Mouse (Mus musculus) midbrain, embryonic 13.5 days (tissue): Measurements from ENCODE around the gene Tarsl2. TPM values are rescaled to one million over a fixed set of nuclear protein-coding genes. Genes with fewer than 3 reads are reported as not detected.
A peak's percentile ranks its signal among the peaks of the same experiment; 100 is the strongest.

Experiments
- ATAC-seq: fragments of 200-750 bp; cut with Nextera tagmentation; 2 replicates; pipeline ENCODE4 v1.8.0; 2017; ENCODE audit warnings: mild to moderate bottlenecking, moderate TSS enrichment, moderate library complexity
- H3K27ac ChIP-seq: fragments of 300-500 bp; sonication (generic); 2 replicates; pipeline ENCODE4 v1.5.1; 2015; ENCODE audit warnings: inconsistent platforms, mild to moderate bottlenecking, moderate library complexity
- H3K27me3 ChIP-seq: fragments of 300-500 bp; sonication (generic); 2 replicates; pipeline ENCODE4 v1.6.1; 2015; ENCODE audit warnings: mild to moderate bottlenecking, inconsistent platforms
- H3K36me3 ChIP-seq: fragments of 300-500 bp; sonication (generic); 2 replicates; pipeline ENCODE4 v1.6.1; 2015; ENCODE audit warnings: mild to moderate bottlenecking, inconsistent platforms
- H3K4me1 ChIP-seq: fragments of 300-500 bp; sonication (generic); replicated peaks from 2 replicates; pipeline ENCODE4 v1.6.1; 2015; ENCODE audit warnings: inconsistent platforms
- H3K4me2 ChIP-seq: fragments of 300-500 bp; sonication (generic); replicated peaks from 2 replicates; pipeline ENCODE4 v1.6.1; 2015; ENCODE audit warnings: moderate library complexity, mild to moderate bottlenecking, inconsistent platforms
- H3K4me3 ChIP-seq: fragments of 300-500 bp; sonication (generic); replicated peaks from 2 replicates; pipeline ENCODE4 v1.5.1; 2015; ENCODE audit warnings: mild to moderate bottlenecking, inconsistent platforms
- H3K9ac ChIP-seq: fragments of 300-500 bp; sonication (generic); replicated peaks from 2 replicates; pipeline ENCODE4 v1.6.1; 2015; ENCODE audit warnings: mild to moderate bottlenecking, inconsistent platforms
- H3K9me3 ChIP-seq: fragments of 300-500 bp; sonication (generic); 2 replicates; pipeline ENCODE4 v1.6.1; 2016; ENCODE audit warnings: mild to moderate bottlenecking, inconsistent platforms
- WGBS: fragments of 180-500 bp; shearing (Covaris S2); methylation state at CpG from one replicate; pipeline ENCODE4 v1.1.7; 2015; 5-methylcytosine and 5-hydroxymethylcytosine counted together
- polyA plus RNA-seq: library from polyadenylated mRNA; unstranded; fragments of >200 nt; fragmentation: Nextera tagmentation; extraction: Ambion mirVana; gene quantifications from 2 replicates; pipeline ENCODE4 v1.2.1, GENCODE M21; 2015

The Tarsl2 gene
- polyA plus RNA-seq, 1 experiment from 2014 or later, result 11.2 TPM

DNA sequence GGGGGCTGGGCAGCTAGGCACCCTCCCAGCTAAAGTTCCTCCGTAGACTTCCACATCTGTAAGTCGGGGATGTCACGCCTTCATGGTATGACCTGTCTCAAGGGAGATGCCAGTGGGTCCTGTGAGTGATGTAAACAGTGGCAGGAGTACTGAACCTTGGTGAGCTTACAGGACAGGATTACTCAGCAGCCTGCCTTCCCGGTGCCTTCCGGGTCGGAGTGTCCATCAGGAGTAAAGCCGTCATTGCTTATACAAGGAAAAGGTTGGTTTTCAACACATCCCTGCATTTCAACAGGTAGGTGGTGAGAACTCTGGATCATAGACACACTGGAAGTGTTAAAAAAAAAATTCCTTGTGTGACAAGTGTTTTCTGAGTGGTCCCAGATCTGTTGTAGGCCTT is 57.4 kb downstream of the Tarsl2 start:
- Histone ChIP-seq H3K4me3 (no peak overlapping the region), H3K9me3 (no peaks in the 10 kb centered on the region), H3K27me3 (no peaks in the 10 kb centered on the region), H3K36me3 (peaks cover 57% of the 10 kb centered on the region), H3K9ac (no peak overlapping the region), H3K4me2 (no peak overlapping the region), H3K4me1 (0 out of 2 replicates have a peak, but pooled peaks cover 3% of the 10 kb centered on the region), H3K27ac (no peak overlapping the region)
- ATAC-seq, result no peak
- WGBS, result 94% methylated on average over 7 of the region's 7 CpGs

DNA sequence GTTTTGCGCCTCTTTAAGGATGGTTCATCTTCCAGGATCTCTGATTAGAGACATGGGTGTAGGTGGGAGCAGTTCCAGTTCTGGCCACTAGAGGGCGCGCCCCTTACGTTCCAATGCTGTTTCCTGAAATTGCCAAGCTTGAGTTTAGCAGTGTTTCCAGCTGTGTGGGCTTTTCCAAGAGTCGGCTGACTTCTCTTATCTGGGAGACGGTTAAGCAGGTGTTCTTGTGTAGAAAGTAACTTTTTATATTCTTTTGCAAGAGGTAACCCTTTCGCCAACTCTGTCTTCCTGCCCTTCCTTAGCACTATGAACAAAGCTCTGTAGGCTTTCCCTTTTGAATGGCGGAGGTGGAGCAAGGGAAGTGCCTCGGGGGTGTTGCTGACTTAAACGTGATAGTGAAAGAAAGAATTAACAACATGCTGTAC is 60.1 kb downstream of the Tarsl2 start:
- Histone ChIP-seq H3K27me3 (no peaks in the 10 kb centered on the region), H3K9ac (no peak overlapping the region), H3K4me2 (peak overlapping the region; percentile 27), H3K4me1 (0 out of 2 replicates have a peak, but pooled peaks cover 3% of the 10 kb centered on the region), H3K27ac (no peak overlapping the region), H3K4me3 (0 out of 2 replicates have a peak overlapping the region, but pooled peaks have one; percentile 9), H3K36me3 (peaks cover 31% of the 10 kb centered on the region), H3K9me3 (no peaks in the 10 kb centered on the region)
- peak; percentile 45; the same call in 1 of the 2 replicates for ATAC-seq
- 16% methylated on average over 10 of the region's 10 CpGs for WGBS

DNA sequence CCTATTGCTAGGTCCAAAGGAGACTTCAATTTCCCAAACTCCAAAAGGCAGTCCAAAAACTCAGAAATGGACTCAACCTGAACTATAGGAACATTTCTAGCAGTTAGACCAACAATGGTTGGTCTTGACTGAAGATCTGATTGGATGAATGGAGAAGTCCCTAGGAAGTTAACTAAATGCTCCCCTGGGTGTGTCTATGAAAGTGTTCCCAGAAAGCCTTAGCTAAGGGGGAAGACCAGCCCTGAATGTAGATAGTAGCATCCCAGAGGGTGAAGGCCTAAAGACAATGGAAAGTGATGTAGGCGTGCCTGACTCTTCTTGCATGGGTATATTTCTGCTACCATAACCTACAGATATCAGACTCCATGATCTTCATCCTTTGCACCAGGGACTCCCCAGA is 63.8 kb downstream of the Tarsl2 start:
- Histone ChIP-seq H3K27ac (no peak overlapping the region), H3K4me3 (no peak overlapping the region), H3K27me3 (no peaks in the 10 kb centered on the region), H3K4me2 (no peak overlapping the region), H3K4me1 (0 out of 2 replicates have a peak, but pooled peaks cover 3% of the 10 kb centered on the region), H3K36me3 (no peaks in the 10 kb centered on the region), H3K9me3 (no peaks in the 10 kb centered on the region), H3K9ac (no peak overlapping the region)
- WGBS, result 77% methylated on average over 1 of the region's 1 CpGs
- no peak for ATAC-seq

DNA sequence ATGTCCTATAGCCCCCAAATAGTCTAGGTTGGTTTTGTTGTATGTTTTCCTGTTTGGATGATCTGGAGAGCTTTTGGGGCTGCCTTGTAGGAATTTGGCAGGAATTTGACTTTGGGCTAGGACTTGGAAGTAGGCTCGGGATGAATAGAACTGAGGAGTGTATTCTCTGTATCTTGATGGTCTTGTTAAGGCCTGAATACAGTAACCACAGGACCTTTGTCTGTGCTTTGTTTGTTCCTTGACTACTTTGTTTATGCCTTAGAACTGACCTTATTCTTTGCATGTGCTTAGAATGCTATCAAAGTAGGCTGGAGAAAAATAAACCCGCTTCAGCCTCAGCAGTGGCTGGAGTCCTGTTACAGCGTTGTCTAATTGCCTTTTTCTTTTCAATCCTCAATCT is 65.6 kb downstream of the Tarsl2 start:
- no peak overlapping the region for H3K27ac ChIP-seq
- H3K36me3 ChIP-seq, result no peaks in the 10 kb centered on the region
- H3K4me1 ChIP-seq, result no peaks in the 10 kb centered on the region
- no peak for ATAC-seq
- H3K27me3 ChIP-seq, result no peaks in the 10 kb centered on the region
- H3K9me3 ChIP-seq, result no peaks in the 10 kb centered on the region
- H3K4me2 ChIP-seq, result no peak overlapping the region
- no peak overlapping the region for H3K9ac ChIP-seq
- 85% methylated on average over 3 of the region's 3 CpGs for WGBS
- H3K4me3 ChIP-seq, result no peak overlapping the region

GRCm38 (mm10) chr7:65713782-65714181 is 69.1 kb downstream of the Tarsl2 start:
- 64% methylated on average over 5 of the region's 5 CpGs for WGBS
- H3K4me3 ChIP-seq, result no peak overlapping the region
- H3K27me3 ChIP-seq, result no peaks in the 10 kb centered on the region
- no peak overlapping the region for H3K4me2 ChIP-seq
- H3K36me3 ChIP-seq, result no peaks in the 10 kb centered on the region
- H3K4me1 ChIP-seq, result no peaks in the 10 kb centered on the region
- H3K27ac ChIP-seq, result no peak overlapping the region
- no peaks in the 10 kb centered on the region for H3K9me3 ChIP-seq
- no peak overlapping the region for H3K9ac ChIP-seq
- no peak for ATAC-seq

GRCm38 (mm10) chr7:65714304-65714703 is 69.6 kb downstream of the Tarsl2 start:
- Histone ChIP-seq H3K27ac (no peak overlapping the region), H3K27me3 (no peaks in the 10 kb centered on the region), H3K36me3 (no peaks in the 10 kb centered on the region), H3K9me3 (no peaks in the 10 kb centered on the region), H3K9ac (no peak overlapping the region), H3K4me2 (no peak overlapping the region), H3K4me3 (no peak overlapping the region), H3K4me1 (no peaks in the 10 kb centered on the region)
- 91% methylated on average over 4 of the region's 4 CpGs for WGBS
- ATAC-seq, result no peak

GRCm38 (mm10) chr7:65734024-65734423 is 89.3 kb downstream of the Tarsl2 start:
- Histone ChIP-seq H3K4me2 (no peak overlapping the region), H3K27me3 (no peaks in the 10 kb centered on the region), H3K4me1 (no peaks in the 10 kb centered on the region), H3K36me3 (no peaks in the 10 kb centered on the region), H3K9ac (no peak overlapping the region), H3K9me3 (no peaks in the 10 kb centered on the region), H3K27ac (no peak overlapping the region), H3K4me3 (no peak overlapping the region)
- 74% methylated on average over 2 of the region's 2 CpGs for WGBS
- ATAC-seq, result no peak

- 92% methylated on average over 3 of the region's 3 CpGs for WGBS
- Histone ChIP-seq H3K4me3 (no peak overlapping the region), H3K27ac (no peak overlapping the region), H3K4me1 (no peaks in the 10 kb centered on the region), H3K9ac (no peak overlapping the region), H3K9me3 (no peaks in the 10 kb centered on the region), H3K4me2 (no peak overlapping the region), H3K36me3 (no peaks in the 10 kb centered on the region), H3K27me3 (no peaks in the 10 kb centered on the region)
- no peak for ATAC-seq
Observed at GRCm38 (mm10) chr7:65735261-65735660, 90.6 kb downstream of the Tarsl2 start.

DNA sequence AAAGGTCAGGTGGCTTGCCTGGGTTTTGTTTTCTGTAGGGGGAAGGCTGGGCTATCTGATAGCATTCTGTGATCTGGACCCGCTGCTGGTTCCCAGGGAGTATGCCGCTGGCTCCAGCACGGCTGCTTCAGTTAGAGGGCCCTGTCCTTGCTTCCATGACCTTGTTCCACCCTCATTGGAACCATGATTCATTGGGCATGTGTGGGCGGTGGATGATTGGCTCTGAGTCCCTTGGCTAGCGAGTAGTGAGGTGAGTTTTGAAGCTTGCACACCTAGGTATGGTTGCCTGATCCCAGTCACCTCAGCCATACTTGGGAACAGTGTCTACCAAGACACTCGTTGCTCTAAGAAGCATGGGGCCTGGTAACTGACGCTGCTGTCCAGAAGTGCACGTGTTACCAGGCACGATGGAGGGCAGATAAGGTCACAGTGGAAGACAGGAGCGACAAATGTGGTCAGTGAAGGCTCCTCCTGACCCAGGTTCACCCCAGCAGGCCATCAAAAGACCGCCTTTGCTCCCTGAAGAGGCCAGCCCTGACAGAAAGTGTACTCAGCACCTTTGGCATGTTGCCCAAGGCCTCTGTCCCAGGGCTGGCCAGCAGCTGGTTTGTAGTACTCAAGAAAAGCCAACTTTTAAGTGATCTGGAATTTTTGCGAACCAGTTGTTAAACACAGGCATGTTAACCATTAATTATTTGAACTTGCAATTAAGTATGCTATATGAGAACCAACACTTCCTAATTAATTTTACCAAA is 92.8 kb downstream of the Tarsl2 start:
- no peaks in the 10 kb centered on the region for H3K4me1 ChIP-seq
- no peaks in the 10 kb centered on the region for H3K27me3 ChIP-seq
- no peak overlapping the region for H3K4me2 ChIP-seq
- 86% methylated on average over 12 of the region's 12 CpGs for WGBS
- H3K27ac ChIP-seq, result no peak overlapping the region
- no peaks in the 10 kb centered on the region for H3K36me3 ChIP-seq
- H3K4me3 ChIP-seq, result no peak overlapping the region
- no peaks in the 10 kb centered on the region for H3K9me3 ChIP-seq
- no peak overlapping the region for H3K9ac ChIP-seq
- ATAC-seq, result no peak

Other genes with a start within 250 kb of the Tarsl2 start
- gene Tjp1, start 117.1 kb upstream of the Tarsl2 start, polyA plus RNA-seq, result 22.3 and 26.9 TPM in 2 replicates
- 78.5 and 82.1 TPM in 2 replicates for gene Tm2d3, start 46.3 kb downstream of the Tarsl2 start, polyA plus RNA-seq
- 0.52 and 0.74 TPM in 2 replicates for gene Pcsk6, start 216.8 kb downstream of the Tarsl2 start, polyA plus RNA-seq